Mouse (Mus musculus): ENCODE measurements around the gene Rab37.

- TF ChIP-seq CTCF (IDR thresholded peaks at IDR 0.05) (0 out of 2 replicates have a peak, but pooled peaks have one; percentile 8), POLR2A (IDR thresholded peaks at IDR 0.05; ENCODE audit: insufficient read depth, low read depth, low read length) (no peak), EP300 (IDR thresholded peaks at IDR 0.05; ENCODE audit: insufficient read depth, low read depth, low read length) (0 out of 2 replicates have a peak, but pooled peaks have one; percentile 9)
Observed at GRCm38 (mm10) chr11:115071631-115072294, 19.5 kb upstream of the Rab37 start.

Data from heart, adult 2 months (tissue).